Mouse (Mus musculus) adrenal gland, postnatal 4 days (tissue): ENCODE data around the gene Mbd3l1. TPM values are rescaled to one million over a fixed set of nuclear protein-coding genes. Genes with fewer than 3 reads are reported as not detected.

Source experiments
- DNase-seq, 2 experiments: peaks; one replicate each; pipeline ENCODE4 v3.0.0; 2021 to 2022; ENCODE audit warnings: low spot score in 2 of 2, mixed read lengths in 2 of 2
- long read RNA-seq, 2 experiments: library from polyadenylated mRNA; stranded (forward); transcript quantifications; one replicate each; pipeline ENCODE4 v2.0.0; 2021
- microRNA-seq: library from miRNA; unstranded; fragments of <30 nt; microRNA quantifications from one replicate; pipeline ENCODE4 v1.2.0, GENCODE M21; 2021
- total RNA-seq, 2 experiments: library from RNA; stranded (reverse); gene quantifications; 2 replicates each; pipeline ENCODE4 v1.2.3; 2021

The Mbd3l1 gene
- not detected for total RNA-seq
- long read RNA-seq, experiment 1: 0 reads
- long read RNA-seq, experiment 2: 0 reads

GRCm38 (mm10) chr9:18478168-18478567 lies at the start of gene Mbd3l1, which contains the start of gene Zfp558:
TSS of gene Mbd3l1 (plus strand) at chr9:18478359.
TSS of gene Zfp558 (minus strand) at chr9:18478268.
- DNase-seq: no peak

GRCm38 (mm10) chr9:18430354-18430753 lies 47.8 kb upstream of the Mbd3l1 start, which contains the start of gene Mbd3l2:
TSS of gene Mbd3l2 (plus strand) at chr9:18430654.
- no peak for DNase-seq

DNA sequence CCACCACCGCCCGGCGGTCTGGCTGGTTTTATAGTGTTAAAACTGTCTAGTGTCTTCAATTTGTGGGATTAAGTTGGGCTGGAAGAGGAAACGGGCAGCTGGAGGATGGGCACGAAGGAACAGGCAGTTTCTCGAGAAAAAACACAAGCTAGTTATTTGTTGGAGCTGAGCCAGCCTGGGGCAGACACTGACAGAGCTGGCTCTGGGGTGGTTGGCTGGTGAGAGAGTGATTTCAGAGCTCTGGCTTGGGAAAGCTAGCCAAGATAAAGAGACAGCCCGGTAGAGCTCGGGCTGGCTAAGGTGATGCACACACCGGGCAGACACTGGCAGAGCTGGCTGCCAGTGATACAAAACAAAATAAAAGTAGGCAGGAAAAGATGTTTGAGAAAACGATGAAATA lies 46.5 kb upstream of the Mbd3l1 start:
- DNase-seq: no peak

GRCm38 (mm10) chr9:18456520-18456919 lies 21.6 kb upstream of the Mbd3l1 start:
- DNase-seq: no peak

GRCm38 (mm10) chr9:18467350-18467749 lies 10.8 kb upstream of the Mbd3l1 start:
- no peak for DNase-seq

- no peak for DNase-seq
Observed at GRCm38 (mm10) chr9:18468005-18468404, 10.2 kb upstream of the Mbd3l1 start.

GRCm38 (mm10) chr9:18473324-18474128 lies 4.6 kb upstream of the Mbd3l1 start:
- DNase-seq: peak; percentile 27 to 37

GRCm38 (mm10) chr9:18508098-18508497 lies 29.9 kb downstream of the Mbd3l1 start:
- no peak for DNase-seq

Small RNA genes lying within 50 kb of the gene (microRNA-seq; reads per million reads assigned to microRNA genes)
- gene Gm22854: not detected

Other genes with a start within 250 kb of the Mbd3l1 start
- 10 to 100 TPM; 45.5 to 47.2 TPM for gene Chordc1, start 186.2 kb upstream of the Mbd3l1 start, total RNA-seq
- 1 to 10 TPM; 6.4 to 9.0 TPM for gene Naalad2, start 75.4 kb upstream of the Mbd3l1 start, total RNA-seq
- not detected for gene Ubtfl1, start 73.9 kb upstream of the Mbd3l1 start, total RNA-seq
- gene Mbd3l2, start 47.7 kb upstream of the Mbd3l1 start, total RNA-seq: not detected
- gene Zfp558, start 91 bp upstream of the Mbd3l1 start, total RNA-seq: 1 to 10 TPM; 4.2 to 4.7 TPM
- gene Muc16, start 196.2 kb downstream of the Mbd3l1 start, total RNA-seq: 1 to 10 TPM; 5.4 TPM